Mouse (Mus musculus): ENCODE data around the gene Cyp2w1. TPM values are rescaled to one million over a fixed set of nuclear protein-coding genes. Genes with fewer than 3 reads are reported as not detected.

Cyp2w1 gene
- total and polyA plus RNA-seq, 2 experiments from 2014 or later: not detected

- Histone ChIP-seq H3K4me1 (ENCODE audit: insufficient read depth, low read length) (0 out of 2 replicates have a peak, but pooled peaks cover 4% of the 10 kb centered on the region), H3K27me3 (ENCODE audit: insufficient read depth, low read length) (no peaks in the 10 kb centered on the region), H3K36me3 (ENCODE audit: insufficient read depth, low read length) (no peaks in the 10 kb centered on the region), H3K4me2 (ENCODE audit: low read depth, low read length, poor library complexity, severe bottlenecking) (no peak overlapping the region), H3K27ac (ENCODE audit: low read depth, low read length) (no peak overlapping the region), H3K9ac (replicated peaks; ENCODE audit: low read length, poor library complexity, severe bottlenecking) (no peak overlapping the region), H3K4me3 (ENCODE audit: low read depth, low read length) (no peak overlapping the region), H3K9me3 (ENCODE audit: low read length) (no peaks in the 10 kb centered on the region)
- ATAC-seq (ENCODE audit: low FRiP score): no peak
- DNase-seq (ENCODE audit: low spot score): no peak
- TF ChIP-seq CTCF (IDR thresholded peaks at IDR 0.05): no peak
- 87% methylated on average over 6 of the region's 6 CpGs for WGBS
Measured at GRCm38 (mm10) chr5:139373889-139374444, 21.6 kb downstream of the Cyp2w1 start.

- no peak for TF ChIP-seq CTCF (IDR thresholded peaks at IDR 0.05)
- Histone ChIP-seq H3K9ac (replicated peaks; ENCODE audit: low read length, poor library complexity, severe bottlenecking) (no peak overlapping the region), H3K4me2 (ENCODE audit: low read depth, low read length, poor library complexity, severe bottlenecking) (no peak overlapping the region), H3K9me3 (ENCODE audit: low read length) (no peaks in the 10 kb centered on the region), H3K36me3 (ENCODE audit: insufficient read depth, low read length) (no peaks in the 10 kb centered on the region), H3K27ac (ENCODE audit: low read depth, low read length) (no peak overlapping the region), H3K4me1 (ENCODE audit: insufficient read depth, low read length) (0 out of 2 replicates have a peak, but pooled peaks cover 4% of the 10 kb centered on the region), H3K4me3 (ENCODE audit: low read depth, low read length) (no peak overlapping the region), H3K27me3 (ENCODE audit: insufficient read depth, low read length) (no peaks in the 10 kb centered on the region)
- DNase-seq (ENCODE audit: low spot score): no peak
- WGBS: 91% methylated on average over 2 of the region's 2 CpGs
- ATAC-seq (ENCODE audit: low FRiP score): no peak
Measured at GRCm38 (mm10) chr5:139374841-139375240, 22.4 kb downstream of the Cyp2w1 start.

DNA sequence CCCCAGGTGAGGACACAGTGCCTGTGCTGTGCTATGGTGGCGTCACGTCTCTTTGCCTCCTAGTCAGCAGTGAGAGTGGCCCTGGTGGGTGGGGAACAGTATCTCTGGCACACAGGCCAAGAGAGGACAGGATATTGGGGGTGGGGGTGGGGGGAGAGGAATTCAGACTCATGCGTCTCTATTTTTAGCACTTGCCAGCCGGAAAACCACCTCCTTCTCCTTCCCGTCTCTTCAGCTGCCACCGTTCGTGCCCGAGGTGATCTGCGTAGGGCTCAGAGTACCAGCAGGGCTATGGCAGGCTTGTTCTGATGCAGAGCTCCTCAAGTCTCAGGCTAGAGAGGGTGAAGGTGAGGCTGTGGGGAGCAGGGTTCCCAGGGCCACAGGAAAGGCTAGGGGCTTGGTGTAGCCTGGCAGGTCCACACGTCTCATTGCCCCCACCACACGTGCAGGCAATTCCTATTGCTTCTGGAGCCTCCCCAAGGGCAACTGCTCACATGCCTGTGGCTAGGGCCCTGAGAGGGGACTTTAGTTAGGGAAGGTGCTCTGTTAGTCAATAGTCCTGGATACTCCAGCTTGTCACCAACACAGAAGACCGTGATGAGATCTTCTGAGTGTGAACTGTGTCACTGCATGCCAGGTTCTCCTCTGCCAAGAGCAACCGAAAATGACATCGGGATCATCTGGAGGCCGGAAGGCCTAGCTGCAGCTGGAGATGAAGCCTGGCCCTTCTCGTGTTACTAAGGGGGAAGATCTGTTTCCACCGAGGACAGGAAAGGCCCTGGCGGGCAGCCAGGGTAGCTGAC is 25.3 kb downstream of the Cyp2w1 start, which contains the start of gene Gpr146:
Gpr146 (plus strand) TSS at position 230 of the 803 bp plus-strand sequence.
- WGBS: 82% methylated on average over 18 of the region's 18 CpGs
- Histone ChIP-seq H3K9ac (replicated peaks; ENCODE audit: low read length, poor library complexity, severe bottlenecking) (no peak within 1 kb of the TSS), H3K4me2 (ENCODE audit: low read depth, low read length, poor library complexity, severe bottlenecking) (no peak within 1 kb of the TSS), H3K4me3 (ENCODE audit: low read depth, low read length) (no peak within 1 kb of the TSS), H3K36me3 (ENCODE audit: insufficient read depth, low read length) (no peaks in the 10 kb centered on the region), H3K9me3 (ENCODE audit: low read length) (no peaks in the 10 kb centered on the region), H3K27me3 (ENCODE audit: insufficient read depth, low read length) (no peaks in the 10 kb centered on the region), H3K4me1 (ENCODE audit: insufficient read depth, low read length) (0 out of 2 replicates have a peak, but pooled peaks cover 2% of the 10 kb centered on the region), H3K27ac (ENCODE audit: low read depth, low read length) (no peak within 1 kb of the TSS)
- no peak for TF ChIP-seq CTCF (IDR thresholded peaks at IDR 0.05)
- DNase-seq (ENCODE audit: low spot score) (no peak), ATAC-seq (ENCODE audit: low FRiP score) (no peak)

DNA sequence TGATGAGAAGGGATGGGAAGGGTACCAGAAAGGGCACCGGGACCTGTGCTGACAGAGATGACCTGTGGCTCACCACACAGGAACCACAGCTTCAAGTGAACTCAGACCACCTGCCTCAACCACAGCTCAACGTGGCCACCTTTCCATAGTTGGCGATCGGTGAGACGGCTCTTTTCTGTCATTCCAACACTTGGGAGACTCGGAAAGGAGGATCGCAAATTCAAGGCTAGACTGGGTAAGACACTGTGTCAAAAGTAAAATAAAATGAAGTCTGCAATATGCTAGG is 25.8 kb downstream of the Cyp2w1 start:
- no peaks in the 10 kb centered on the region for H3K27me3 ChIP-seq (ENCODE audit: insufficient read depth, low read length)
- ATAC-seq (ENCODE audit: low FRiP score) (no peak), DNase-seq (ENCODE audit: low spot score) (no peak)
- no peak overlapping the region for H3K27ac ChIP-seq (ENCODE audit: low read depth, low read length)
- no peaks in the 10 kb centered on the region for H3K36me3 ChIP-seq (ENCODE audit: insufficient read depth, low read length)
- WGBS: 94% methylated on average over 7 of the region's 7 CpGs
- no peak overlapping the region for H3K4me2 ChIP-seq (ENCODE audit: low read depth, low read length, poor library complexity, severe bottlenecking)
- H3K9ac ChIP-seq (replicated peaks; ENCODE audit: low read length, poor library complexity, severe bottlenecking): no peak overlapping the region
- no peak for TF ChIP-seq CTCF (IDR thresholded peaks at IDR 0.05)
- no peaks in the 10 kb centered on the region for H3K9me3 ChIP-seq (ENCODE audit: low read length)
- H3K4me3 ChIP-seq (ENCODE audit: low read depth, low read length): no peak overlapping the region
- H3K4me1 ChIP-seq (ENCODE audit: insufficient read depth, low read length): no peaks in the 10 kb centered on the region

GRCm38 (mm10) chr5:139378986-139379629 is 26.7 kb downstream of the Cyp2w1 start:
- H3K27ac ChIP-seq (ENCODE audit: low read depth, low read length): no peak overlapping the region
- H3K9ac ChIP-seq (replicated peaks; ENCODE audit: low read length, poor library complexity, severe bottlenecking): no peak overlapping the region
- H3K4me3 ChIP-seq (ENCODE audit: low read depth, low read length): no peak overlapping the region
- 54% methylated on average over 21 of the region's 21 CpGs for WGBS
- H3K4me1 ChIP-seq (ENCODE audit: insufficient read depth, low read length): no peaks in the 10 kb centered on the region
- no peak overlapping the region for H3K4me2 ChIP-seq (ENCODE audit: low read depth, low read length, poor library complexity, severe bottlenecking)
- ATAC-seq (ENCODE audit: low FRiP score) (no peak), DNase-seq (ENCODE audit: low spot score) (peak; percentile 42)
- no peaks in the 10 kb centered on the region for H3K27me3 ChIP-seq (ENCODE audit: insufficient read depth, low read length)
- H3K9me3 ChIP-seq (ENCODE audit: low read length): no peaks in the 10 kb centered on the region
- no peaks in the 10 kb centered on the region for H3K36me3 ChIP-seq (ENCODE audit: insufficient read depth, low read length)
- TF ChIP-seq CTCF (IDR thresholded peaks at IDR 0.05): no peak

All from midbrain, postnatal 0 days (tissue).